Mouse (Mus musculus): ENCODE measurements around the gene Rnase12.
"Not testable (repeated sequence)": the region's sequence is repeated elsewhere in the genome, so short reads cannot be mapped to it uniquely, and the experiment has no call there.

Rnase12 gene

DNA sequence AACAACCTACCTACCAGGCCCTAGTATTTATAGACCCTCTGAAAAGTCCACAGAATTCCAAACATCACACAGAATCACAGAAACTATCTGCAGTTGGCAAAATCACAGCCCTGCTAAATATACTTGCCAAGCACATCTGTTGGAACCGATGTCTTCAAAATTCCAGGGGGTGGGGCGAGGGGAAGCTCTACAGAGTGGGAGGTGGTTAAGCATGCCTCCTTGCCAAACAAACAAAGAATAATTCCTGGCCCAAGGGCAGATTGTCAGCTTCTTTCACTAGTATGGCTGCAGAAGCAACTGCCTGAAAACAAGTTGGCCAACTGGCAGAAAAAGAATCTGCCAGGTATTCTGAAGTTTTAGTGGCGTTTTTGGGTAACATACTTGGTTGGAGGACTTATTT, 40.2 kb downstream of the Rnase12 start:
- DNase-seq (ENCODE audit: low spot score in 2 of 2) = no peak

DNA sequence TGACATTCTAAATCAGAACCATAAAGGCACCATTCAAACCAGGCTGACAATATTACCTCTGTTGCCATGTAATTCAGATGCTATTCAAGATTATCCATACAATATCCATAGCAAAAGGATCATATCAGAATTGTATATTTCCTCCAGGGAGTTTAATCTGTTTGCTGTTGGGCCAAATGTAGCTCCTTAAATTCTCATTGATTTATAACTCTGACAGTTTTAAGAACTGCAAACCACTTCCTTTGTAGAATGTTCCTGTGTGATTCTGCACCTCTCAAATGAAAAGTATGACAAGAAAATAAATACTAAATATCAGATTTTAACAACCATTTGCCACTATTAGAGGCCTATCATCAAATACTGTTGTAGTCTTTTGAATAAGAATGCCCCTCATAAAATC, 41.7 kb downstream of the Rnase12 start:
- DNase-seq (ENCODE audit: low spot score in 2 of 2) = no peak

DNA sequence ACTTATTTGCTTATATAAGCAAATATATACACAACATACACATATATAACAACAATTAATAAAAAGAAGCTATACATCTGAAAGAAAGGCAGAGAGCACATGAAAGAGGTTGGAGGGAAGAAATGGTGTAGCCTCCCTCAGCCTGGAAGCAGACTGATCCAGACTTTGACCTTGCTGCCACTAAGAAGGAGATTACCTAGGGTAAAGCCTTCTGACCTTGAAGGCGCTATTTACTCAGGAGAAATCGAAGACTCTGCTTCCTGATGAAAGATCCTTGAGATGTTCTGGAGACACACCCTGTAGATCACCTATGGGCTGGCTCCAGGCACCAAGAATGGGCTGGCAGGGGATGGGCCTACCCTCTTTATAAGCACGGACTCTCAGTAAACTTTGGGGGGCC, 42.7 kb downstream of the Rnase12 start:
- not testable (repeated sequence) for DNase-seq (ENCODE audit: low spot score in 2 of 2)

DNA sequence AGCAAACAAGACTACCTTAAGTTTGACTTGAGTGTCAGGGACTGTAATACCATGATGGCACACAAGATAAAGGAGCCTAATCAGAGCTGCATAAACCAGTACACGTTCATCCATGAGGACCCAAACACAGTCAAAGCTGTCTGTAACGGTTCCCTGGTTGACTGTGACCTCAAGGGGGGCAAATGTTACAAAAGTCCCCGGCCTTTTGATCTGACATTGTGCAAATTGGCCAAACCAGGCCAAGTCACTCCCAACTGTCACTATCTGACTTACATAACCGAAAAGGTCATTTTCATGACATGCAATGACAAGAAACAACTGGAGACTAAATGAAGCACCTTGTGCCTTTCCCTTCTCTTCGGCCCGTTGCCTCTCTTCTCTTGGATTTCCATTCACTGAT, 47.9 kb downstream of the Rnase12 start:
- no peak for DNase-seq (ENCODE audit: low spot score in 2 of 2)

DNA sequence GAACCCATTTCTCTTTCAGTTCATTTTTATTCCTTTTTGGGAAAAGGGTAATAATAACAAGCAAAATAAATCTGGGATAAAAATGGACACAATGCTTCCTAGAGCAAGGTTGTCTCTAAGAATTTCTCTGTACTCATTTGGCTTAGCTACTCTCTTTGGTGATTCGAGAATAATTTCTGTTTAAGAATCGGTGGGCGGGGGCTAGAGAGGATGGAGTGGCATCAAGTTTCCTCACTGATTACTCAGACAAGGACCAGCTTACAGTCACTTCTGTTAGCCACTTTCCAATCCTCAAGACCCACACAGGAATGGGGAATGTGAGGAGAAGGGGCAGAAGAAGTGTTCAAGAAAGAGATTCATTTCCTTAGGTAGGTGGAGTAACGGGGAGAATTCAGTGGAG, 48.7 kb downstream of the Rnase12 start:
- DNase-seq (ENCODE audit: low spot score in 2 of 2) = no peak

DNA sequence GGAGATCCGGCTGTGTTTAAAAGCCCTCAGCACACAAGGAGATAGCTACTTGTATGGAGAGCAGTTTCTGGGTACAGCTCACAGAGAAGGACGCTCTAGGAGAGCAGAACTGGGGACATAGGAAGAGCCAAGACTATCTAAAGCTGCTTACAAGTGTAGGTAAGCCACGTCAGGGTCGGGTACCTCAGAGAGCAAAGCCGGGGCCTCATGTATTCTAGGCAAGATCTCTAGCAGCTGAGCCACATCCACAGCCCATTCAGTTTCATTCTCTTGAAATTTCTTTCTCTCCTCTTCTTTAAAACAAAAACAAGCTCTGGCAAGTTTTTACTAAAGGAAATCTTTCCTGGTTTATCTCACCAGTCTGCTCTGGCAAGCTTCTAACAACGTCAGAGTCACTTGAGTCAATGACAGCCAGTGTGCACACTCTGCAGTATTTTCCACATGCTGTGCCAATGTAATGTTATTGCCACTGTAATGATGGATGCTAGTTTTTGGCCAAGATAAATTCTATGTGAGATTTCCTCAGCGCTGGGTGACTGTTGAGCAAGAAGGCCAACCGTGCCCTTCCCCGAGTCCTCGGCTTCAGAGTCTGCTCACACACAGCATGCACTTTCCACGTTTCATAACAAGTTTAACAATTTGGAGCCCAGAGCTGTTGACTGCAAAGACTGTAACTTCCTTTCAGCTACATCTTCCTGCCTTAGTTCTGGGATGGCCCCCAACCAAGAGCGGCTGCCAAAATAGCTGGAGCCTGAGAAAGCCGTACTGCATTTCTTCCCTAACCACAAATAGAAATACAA, 49.3 kb downstream of the Rnase12 start:
- peak; percentile 32 to 43 for DNase-seq (ENCODE audit: low spot score in 2 of 2)

DNA sequence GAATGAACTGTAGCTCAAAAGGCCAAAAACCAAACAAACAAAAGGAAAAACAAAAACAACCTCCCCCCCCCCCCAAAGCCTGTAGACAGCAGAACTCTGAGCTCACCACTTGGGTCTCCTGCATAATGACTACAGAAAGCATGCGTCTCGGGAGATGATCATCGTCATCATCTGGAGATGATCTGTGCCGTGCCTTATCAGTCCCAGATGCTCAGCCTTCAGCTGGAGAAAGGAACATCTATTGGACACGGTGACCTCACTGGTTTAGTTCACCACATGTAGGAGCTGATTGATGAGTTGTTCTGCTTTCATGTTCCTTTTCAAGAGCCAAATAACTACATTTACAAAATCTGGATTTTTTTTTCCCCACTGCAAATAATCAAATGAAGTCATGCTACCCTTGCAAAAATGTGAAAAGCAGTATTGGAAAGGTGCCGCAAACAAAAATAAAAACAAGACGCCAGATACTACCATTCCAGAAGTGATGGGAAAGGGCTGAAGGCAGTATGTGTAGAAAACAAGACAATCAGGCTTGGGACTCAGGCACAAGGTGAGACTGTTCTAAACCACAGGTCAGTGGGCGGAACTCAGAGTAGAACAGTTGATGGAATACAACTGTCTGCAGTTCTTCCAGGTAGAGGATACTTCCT, 50.2 kb downstream of the Rnase12 start, which contains the start of gene Rnase10:
Gene Rnase10, plus strand, starts transcription at position 600 of the 650 bp plus-strand sequence.
- no peak for DNase-seq (ENCODE audit: low spot score in 2 of 2)
